Mouse (Mus musculus) ES-Bruce4 (cell line): ENCODE measurements around the gene Evx2.

Experiments used
- CTCF ChIP-seq: IDR thresholded peaks from one replicate; pipeline ENCODE4 v1.8.1; 2011; ENCODE audit warnings: low read depth, low read length
- EP300 ChIP-seq: IDR thresholded peaks from 2 replicates; pipeline ENCODE4 v1.6.1; 2011; ENCODE audit warnings: low read depth, low read length; ENCODE audit not compliant: insufficient read depth
- POLR2A ChIP-seq: IDR thresholded peaks from one replicate; pipeline ENCODE4 v1.8.1; 2011; ENCODE audit warnings: low read length; ENCODE audit not compliant: insufficient read depth

GRCm38 (mm10) chr2:74694066-74694465 is 34.7 kb upstream of the Evx2 start:
- TF ChIP-seq POLR2A: no peak
- peak; percentile 51 for TF ChIP-seq CTCF
- TF ChIP-seq EP300: no peak
